Mouse (Mus musculus): Measurements from ENCODE around the gene 2610002M06Rik. TPM values are rescaled to one million over a fixed set of nuclear protein-coding genes. Genes with fewer than 3 reads are reported as not detected.
A peak's percentile ranks its signal among the peaks of the same experiment; 100 is the strongest.

2610002M06Rik gene
- polyA plus RNA-seq (2015; fragmentation: Nextera tagmentation; extraction: Ambion mirVana), result 8.0 and 9.1 TPM in 2 replicates

DNA sequence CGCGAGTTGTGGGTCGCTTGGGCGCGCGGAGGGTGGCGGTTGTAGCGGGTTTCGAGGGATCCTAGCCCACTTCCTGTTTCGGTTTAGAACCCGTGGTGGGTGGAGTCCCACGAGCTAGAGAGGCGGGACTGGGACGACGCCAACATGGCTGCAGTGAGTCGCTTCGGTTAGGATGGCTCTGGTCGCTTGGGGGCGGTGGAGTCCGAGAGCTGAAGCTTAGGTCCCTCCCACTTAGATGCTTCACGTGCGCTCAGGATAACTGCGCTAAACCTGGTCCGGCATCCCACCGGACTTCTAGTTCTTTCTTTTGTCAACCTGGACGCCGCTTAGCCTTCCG, at the start of gene 2610002M06Rik:
Gene 2610002M06Rik, minus strand, starts transcription at position 117 of the 337 bp plus-strand sequence.
- H3K4me2 ChIP-seq (ENCODE audit: low read depth, low read length), result peak within 1 kb of the TSS; percentile 70
- H3K4me1 ChIP-seq (ENCODE audit: control insufficient read depth, low read depth, low read length), result no peaks in the 10 kb centered on the region
- 23% methylated on average over 28 of the region's 28 CpGs for whole genome bisulfite sequencing (ENCODE audit: insufficient replicate concordance)
- H3K9ac ChIP-seq (ENCODE audit: low read depth, low read length), result peak within 1 kb of the TSS; percentile 76
- H3K36me3 ChIP-seq (ENCODE audit: control insufficient read depth, insufficient read depth), result no peaks in the 10 kb centered on the region
- H3K9me3 ChIP-seq (replicated peaks; ENCODE audit: control insufficient read depth, low read length), result no peaks in the 10 kb centered on the region
- peak; percentile 98 for ATAC-seq (ENCODE audit: low read depth)
- peak within 1 kb of the TSS; percentile 41; the same call in 1 of the 2 replicates for H3K27ac ChIP-seq (ENCODE audit: low read length)
- peak within 1 kb of the TSS; percentile 74 for H3K4me3 ChIP-seq (ENCODE audit: low read depth, low read length)
- H3K27me3 ChIP-seq (ENCODE audit: control insufficient read depth, insufficient read depth, low read depth, low read length), result no peaks in the 10 kb centered on the region

DNA sequence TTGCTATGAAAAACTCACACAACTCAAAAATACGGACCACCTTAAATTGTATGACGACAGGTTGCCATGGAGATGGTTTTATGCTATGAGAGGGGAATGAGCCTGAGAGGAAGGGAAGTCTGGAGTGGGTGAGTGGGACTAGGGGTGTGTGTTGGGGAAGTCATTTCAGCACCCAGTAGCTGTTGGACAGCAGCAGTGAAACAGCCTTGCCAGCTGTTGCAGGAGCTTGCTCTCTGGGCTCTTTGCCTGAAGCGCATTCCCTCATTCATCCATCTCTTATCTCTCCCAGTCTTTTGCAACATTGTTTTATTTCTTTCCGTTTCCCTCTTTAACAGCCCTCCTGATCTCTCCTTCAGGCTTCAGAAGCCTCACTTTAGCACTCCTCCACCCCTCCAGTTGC, 42.0 kb upstream of the 2610002M06Rik start:
- Histone ChIP-seq H3K9ac (ENCODE audit: low read depth, low read length) (no peak overlapping the region), H3K27me3 (ENCODE audit: control insufficient read depth, insufficient read depth, low read depth, low read length) (no peaks in the 10 kb centered on the region), H3K4me3 (ENCODE audit: low read depth, low read length) (no peak overlapping the region), H3K27ac (ENCODE audit: low read length) (no peak overlapping the region), H3K9me3 (replicated peaks; ENCODE audit: control insufficient read depth, low read length) (no peaks in the 10 kb centered on the region), H3K4me2 (ENCODE audit: low read depth, low read length) (no peak overlapping the region), H3K4me1 (ENCODE audit: control insufficient read depth, low read depth, low read length) (no peaks in the 10 kb centered on the region), H3K36me3 (ENCODE audit: control insufficient read depth, insufficient read depth) (no peaks in the 10 kb centered on the region)
- no peak for ATAC-seq (ENCODE audit: low read depth)
- 27% methylated on average over 4 of the region's 4 CpGs for WGBS (ENCODE audit: insufficient replicate concordance)

DNA sequence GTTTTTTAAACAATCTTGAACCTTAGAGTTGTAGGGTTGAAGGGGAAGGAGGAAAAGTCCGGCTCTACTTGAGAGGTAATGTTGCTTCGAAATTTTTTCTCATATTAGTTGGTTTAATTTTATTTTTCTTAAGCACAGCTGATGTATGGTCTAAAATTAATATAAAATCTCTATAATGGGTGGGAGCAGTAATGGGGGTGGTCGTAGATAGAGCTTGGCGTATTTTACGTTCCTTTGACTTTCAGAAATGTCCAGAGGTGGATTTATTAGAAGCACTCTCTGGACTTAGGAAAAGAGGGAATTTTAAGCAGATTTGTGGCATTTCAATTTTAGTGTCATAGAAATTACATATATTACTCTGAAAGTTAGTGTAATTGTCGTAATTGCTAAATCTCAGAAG, 592 bp upstream of the 2610002M06Rik start:
- WGBS (ENCODE audit: insufficient replicate concordance), result 75% methylated on average over 6 of the region's 6 CpGs
- no peak overlapping the region for H3K9ac ChIP-seq (ENCODE audit: low read depth, low read length)
- H3K4me1 ChIP-seq (ENCODE audit: control insufficient read depth, low read depth, low read length), result no peaks in the 10 kb centered on the region
- H3K27ac ChIP-seq (ENCODE audit: low read length), result no peak overlapping the region
- ATAC-seq (ENCODE audit: low read depth), result no peak
- H3K27me3 ChIP-seq (ENCODE audit: control insufficient read depth, insufficient read depth, low read depth, low read length), result no peaks in the 10 kb centered on the region
- H3K4me3 ChIP-seq (ENCODE audit: low read depth, low read length), result peak overlapping the region; percentile 74
- H3K36me3 ChIP-seq (ENCODE audit: control insufficient read depth, insufficient read depth), result no peaks in the 10 kb centered on the region
- peak overlapping the region; percentile 70 for H3K4me2 ChIP-seq (ENCODE audit: low read depth, low read length)
- no peaks in the 10 kb centered on the region for H3K9me3 ChIP-seq (replicated peaks; ENCODE audit: control insufficient read depth, low read length)

DNA sequence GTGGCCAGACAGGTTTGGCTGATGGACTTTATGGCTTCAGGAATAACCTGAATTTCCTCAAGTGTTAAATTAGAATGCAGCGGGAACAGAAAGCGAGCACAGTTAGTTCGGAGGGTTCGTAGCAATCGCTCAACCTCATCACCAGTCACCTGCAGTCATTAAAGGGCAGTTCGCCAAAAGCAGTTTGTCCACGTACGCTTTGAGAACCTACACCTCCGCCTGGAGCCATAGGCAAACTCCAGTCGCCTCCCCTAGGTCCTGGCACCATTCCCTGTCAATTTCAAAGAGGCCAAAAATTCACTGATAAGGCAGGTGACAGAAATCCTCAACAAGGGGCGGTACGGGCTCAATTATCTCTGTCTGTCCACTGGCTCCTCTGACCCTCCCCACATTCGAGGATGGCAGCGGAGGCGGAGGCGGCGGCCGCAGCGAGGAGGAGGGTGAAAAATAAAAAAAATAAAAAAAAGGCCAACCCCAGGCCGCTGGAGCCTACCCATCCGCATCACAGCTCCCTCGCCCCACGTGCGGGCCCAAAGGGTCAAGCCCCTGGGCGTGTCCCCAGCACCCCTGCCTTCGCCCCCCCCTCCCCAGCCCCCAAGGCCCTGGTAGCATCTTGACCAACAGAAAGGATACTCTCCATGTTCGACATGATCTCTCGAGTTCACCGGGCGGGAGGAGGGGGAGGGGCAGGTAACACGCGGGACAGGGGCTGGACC, 474 bp downstream of the 2610002M06Rik start:
- no peaks in the 10 kb centered on the region for H3K9me3 ChIP-seq (replicated peaks; ENCODE audit: control insufficient read depth, low read length)
- WGBS (ENCODE audit: insufficient replicate concordance), result 23% methylated on average over 32 of the region's 32 CpGs
- H3K36me3 ChIP-seq (ENCODE audit: control insufficient read depth, insufficient read depth), result no peaks in the 10 kb centered on the region
- H3K4me2 ChIP-seq (ENCODE audit: low read depth, low read length), result peak overlapping the region; percentile 70
- H3K27me3 ChIP-seq (ENCODE audit: control insufficient read depth, insufficient read depth, low read depth, low read length), result no peaks in the 10 kb centered on the region
- ATAC-seq (ENCODE audit: low read depth), result peak; percentile 65
- H3K4me1 ChIP-seq (ENCODE audit: control insufficient read depth, low read depth, low read length), result no peaks in the 10 kb centered on the region
- peak overlapping the region; percentile 76 for H3K9ac ChIP-seq (ENCODE audit: low read depth, low read length)
- H3K27ac ChIP-seq (ENCODE audit: low read length), result peak overlapping the region; percentile 41; the same call in 1 of the 2 replicates
- peak overlapping the region; percentile 74 for H3K4me3 ChIP-seq (ENCODE audit: low read depth, low read length)

DNA sequence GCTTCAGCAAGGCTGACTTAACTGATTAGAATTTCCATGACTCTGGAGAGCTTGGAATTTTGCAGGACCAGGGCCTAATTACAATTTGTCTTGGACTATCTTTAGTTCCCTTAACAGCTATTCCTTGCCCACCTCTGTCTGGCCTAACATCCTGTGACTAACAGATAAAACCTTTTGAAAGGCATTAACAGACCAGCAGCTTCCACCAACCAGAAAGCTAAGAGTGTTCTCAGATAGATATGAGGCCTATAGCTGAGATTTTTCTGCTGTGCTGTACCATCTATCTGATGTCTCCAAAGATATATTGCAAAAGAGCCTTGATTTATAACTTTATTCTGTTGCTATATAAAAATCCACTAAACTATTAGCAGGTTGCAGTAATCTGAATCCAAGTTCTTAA, 4.0 kb downstream of the 2610002M06Rik start:
- Histone ChIP-seq H3K4me3 (ENCODE audit: low read depth, low read length) (no peak overlapping the region), H3K9me3 (replicated peaks; ENCODE audit: control insufficient read depth, low read length) (no peaks in the 10 kb centered on the region), H3K27ac (ENCODE audit: low read length) (no peak overlapping the region), H3K36me3 (ENCODE audit: control insufficient read depth, insufficient read depth) (no peaks in the 10 kb centered on the region), H3K4me2 (ENCODE audit: low read depth, low read length) (no peak overlapping the region), H3K4me1 (ENCODE audit: control insufficient read depth, low read depth, low read length) (no peaks in the 10 kb centered on the region), H3K27me3 (ENCODE audit: control insufficient read depth, insufficient read depth, low read depth, low read length) (no peaks in the 10 kb centered on the region), H3K9ac (ENCODE audit: low read depth, low read length) (no peak overlapping the region)
- no peak for ATAC-seq (ENCODE audit: low read depth)

DNA sequence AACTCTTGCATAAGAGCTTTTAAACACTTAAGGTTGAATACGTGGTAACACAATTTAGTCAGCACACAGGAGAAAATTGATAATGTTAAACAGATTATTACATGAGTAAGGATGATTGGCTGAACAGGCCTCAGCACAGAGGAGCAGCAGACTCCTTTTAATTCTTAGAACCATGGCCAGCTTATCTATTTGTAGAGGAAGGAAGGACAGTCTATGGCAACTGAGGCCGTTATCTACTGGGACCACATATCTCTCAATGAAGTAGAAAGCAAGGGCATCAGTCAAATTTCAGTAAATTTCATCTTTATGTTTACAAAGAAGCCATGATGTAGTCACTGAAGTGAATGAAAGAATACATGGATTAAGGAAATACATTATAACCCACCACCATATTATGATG, 19.2 kb downstream of the 2610002M06Rik start:
- Histone ChIP-seq H3K36me3 (ENCODE audit: control insufficient read depth, insufficient read depth) (no peaks in the 10 kb centered on the region), H3K4me3 (ENCODE audit: low read depth, low read length) (no peak overlapping the region), H3K9me3 (replicated peaks; ENCODE audit: control insufficient read depth, low read length) (no peaks in the 10 kb centered on the region), H3K9ac (ENCODE audit: low read depth, low read length) (no peak overlapping the region), H3K4me2 (ENCODE audit: low read depth, low read length) (no peak overlapping the region), H3K27ac (ENCODE audit: low read length) (no peak overlapping the region), H3K27me3 (ENCODE audit: control insufficient read depth, insufficient read depth, low read depth, low read length) (no peaks in the 10 kb centered on the region), H3K4me1 (ENCODE audit: control insufficient read depth, low read depth, low read length) (no peaks in the 10 kb centered on the region)
- ATAC-seq (ENCODE audit: low read depth), result peak; percentile 95
- 40% methylated on average over 2 of the region's 2 CpGs for WGBS (ENCODE audit: insufficient replicate concordance)

DNA sequence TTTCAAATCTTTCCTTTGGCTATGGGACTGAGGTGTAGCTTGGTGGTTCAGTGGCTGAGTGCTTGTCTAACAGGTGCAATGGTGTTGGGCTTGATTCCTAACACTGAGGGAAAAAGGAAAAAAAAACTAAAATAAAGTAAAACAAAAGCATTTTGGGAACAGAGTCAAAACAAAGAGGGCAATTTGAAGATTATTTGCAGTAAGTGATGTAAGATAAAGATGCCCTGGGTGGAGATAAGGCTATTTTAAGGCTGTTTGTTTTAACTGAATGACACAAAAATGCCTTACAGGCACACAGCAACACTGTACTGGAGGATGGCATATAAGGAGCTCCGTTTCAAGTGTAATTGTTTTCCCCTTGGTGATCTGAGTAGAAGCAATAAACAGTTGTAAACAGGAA, 20.3 kb downstream of the 2610002M06Rik start:
- Histone ChIP-seq H3K36me3 (ENCODE audit: control insufficient read depth, insufficient read depth) (no peaks in the 10 kb centered on the region), H3K9me3 (replicated peaks; ENCODE audit: control insufficient read depth, low read length) (no peaks in the 10 kb centered on the region), H3K4me1 (ENCODE audit: control insufficient read depth, low read depth, low read length) (no peaks in the 10 kb centered on the region; the same call in 1 of the 2 replicates), H3K27ac (ENCODE audit: low read length) (no peak overlapping the region), H3K27me3 (ENCODE audit: control insufficient read depth, insufficient read depth, low read depth, low read length) (no peaks in the 10 kb centered on the region), H3K9ac (ENCODE audit: low read depth, low read length) (no peak overlapping the region), H3K4me3 (ENCODE audit: low read depth, low read length) (no peak overlapping the region), H3K4me2 (ENCODE audit: low read depth, low read length) (no peak overlapping the region)
- ATAC-seq (ENCODE audit: low read depth), result no peak
- 40% methylated on average over 1 of the region's 1 CpGs for WGBS (ENCODE audit: insufficient replicate concordance)

DNA sequence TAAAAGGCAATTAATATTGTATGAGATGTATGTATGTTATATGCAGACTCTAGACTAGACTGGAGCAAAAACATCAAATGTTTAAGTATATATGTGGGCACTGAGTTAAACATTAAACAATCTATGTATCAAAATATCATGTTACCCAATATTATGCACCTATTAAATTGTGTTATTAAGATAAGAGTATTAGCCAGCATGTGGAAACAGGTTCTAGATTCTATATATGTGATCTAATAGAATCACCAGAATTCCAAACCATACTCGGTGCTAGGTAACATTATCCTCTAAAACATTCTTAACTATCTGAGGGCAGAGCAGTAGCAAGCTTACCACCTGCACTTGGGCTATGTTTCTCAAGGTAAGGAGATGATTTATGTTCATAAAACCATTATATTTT, 23.8 kb downstream of the 2610002M06Rik start, which contains the start of gene Tent5d:
Gene Tent5d, plus strand, starts transcription at position 301 of the 400 bp plus-strand sequence.
- no peak within 1 kb of the TSS for H3K27ac ChIP-seq (ENCODE audit: low read length)
- no peak for ATAC-seq (ENCODE audit: low read depth)
- WGBS (ENCODE audit: insufficient replicate concordance), result 50% methylated on average over 1 of the region's 1 CpGs

DNA sequence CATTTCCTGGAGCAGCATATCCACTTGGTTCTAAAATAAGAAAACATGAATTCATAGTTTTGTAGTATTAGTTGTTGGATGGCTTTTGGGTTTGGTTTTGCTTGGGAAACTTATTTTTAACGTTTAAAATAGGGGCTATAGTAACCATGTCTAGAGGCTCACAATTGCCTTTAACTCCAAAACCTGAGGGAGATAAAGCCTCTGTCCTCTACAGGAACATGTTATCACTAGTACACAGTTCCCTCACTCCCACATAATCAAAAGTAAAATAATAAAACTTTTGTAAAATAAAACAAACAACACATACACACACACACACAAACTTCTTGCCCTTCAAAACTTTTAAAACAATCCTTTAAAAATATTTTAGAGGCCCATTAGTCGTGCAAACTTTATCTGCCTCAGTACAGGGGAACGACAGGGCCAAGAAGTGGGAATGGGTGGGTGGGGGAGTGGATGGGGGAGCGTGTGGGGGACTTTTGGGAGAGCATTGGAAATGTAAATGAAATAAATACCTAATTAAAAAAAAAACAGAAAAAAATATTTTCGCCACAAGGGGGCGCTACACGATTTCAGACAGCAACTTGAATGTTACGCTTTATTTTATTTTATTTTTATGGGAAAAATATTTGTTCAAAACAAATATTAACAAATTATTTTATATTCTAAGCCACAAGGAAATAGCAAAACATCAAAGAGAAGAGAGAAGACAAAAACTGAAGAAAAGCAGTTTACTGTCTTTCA, 25.2 kb downstream of the 2610002M06Rik start:
- no peak for ATAC-seq (ENCODE audit: low read depth)
- no peak overlapping the region for H3K4me2 ChIP-seq (ENCODE audit: low read depth, low read length)
- H3K9me3 ChIP-seq (replicated peaks; ENCODE audit: control insufficient read depth, low read length), result no peaks in the 10 kb centered on the region
- WGBS (ENCODE audit: insufficient replicate concordance), result 17% methylated on average over 8 of the region's 8 CpGs
- H3K4me1 ChIP-seq (ENCODE audit: control insufficient read depth, low read depth, low read length), result no peaks in the 10 kb centered on the region; the same call in 1 of the 2 replicates
- no peak overlapping the region for H3K4me3 ChIP-seq (ENCODE audit: low read depth, low read length)
- H3K27me3 ChIP-seq (ENCODE audit: control insufficient read depth, insufficient read depth, low read depth, low read length), result no peaks in the 10 kb centered on the region
- H3K27ac ChIP-seq (ENCODE audit: low read length), result no peak overlapping the region
- no peaks in the 10 kb centered on the region for H3K36me3 ChIP-seq (ENCODE audit: control insufficient read depth, insufficient read depth)
- H3K9ac ChIP-seq (ENCODE audit: low read depth, low read length), result no peak overlapping the region

More for the DNA sequence above, 23.8 kb downstream of the 2610002M06Rik start, which contains the start of gene Tent5d:
- Histone ChIP-seq H3K4me1 (ENCODE audit: control insufficient read depth, low read depth, low read length) (no peaks in the 10 kb centered on the region; the same call in 1 of the 2 replicates), H3K4me2 (ENCODE audit: low read depth, low read length) (no peak within 1 kb of the TSS), H3K4me3 (ENCODE audit: low read depth, low read length) (no peak within 1 kb of the TSS), H3K27me3 (ENCODE audit: control insufficient read depth, insufficient read depth, low read depth, low read length) (no peaks in the 10 kb centered on the region), H3K9me3 (replicated peaks; ENCODE audit: control insufficient read depth, low read length) (no peaks in the 10 kb centered on the region), H3K9ac (ENCODE audit: low read depth, low read length) (no peak within 1 kb of the TSS), H3K36me3 (ENCODE audit: control insufficient read depth, insufficient read depth) (no peaks in the 10 kb centered on the region)

Measured in liver, embryonic 16.5 days (tissue).